Mouse (Mus musculus) right cerebral cortex, postnatal 36 days (tissue): ENCODE measurements around the gene Grifin.

Experiments used
- DNase-seq, 2 experiments: peaks; one replicate each; pipeline ENCODE4 v3.0.0; 2022; ENCODE audit warnings: low spot score in 2 of 2, mixed read lengths in 1 of 2

The Grifin gene

DNA sequence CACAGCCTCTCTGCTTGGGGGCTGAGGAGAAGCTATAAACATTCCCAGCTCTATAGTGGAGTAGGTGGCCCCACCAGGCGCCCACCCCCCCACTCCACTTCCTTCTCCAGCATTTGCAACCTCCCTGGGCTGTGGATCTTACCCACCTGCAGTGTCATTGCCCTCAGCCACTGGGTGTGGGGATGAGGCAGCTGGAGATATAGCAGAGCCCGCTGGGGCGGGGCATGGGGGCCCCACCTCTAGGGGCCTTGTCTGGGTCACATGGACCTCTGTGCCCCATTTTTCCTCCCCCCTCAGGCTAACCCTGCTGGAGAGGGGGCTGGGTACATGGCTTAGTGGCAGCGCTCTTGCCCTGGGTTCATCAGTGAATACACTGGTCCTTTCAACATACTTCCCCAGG lies at the start of gene Grifin:
TSS of gene Grifin (minus strand) at position 176 of the 400 bp plus-strand sequence.
- DNase-seq, result no peak

DNA sequence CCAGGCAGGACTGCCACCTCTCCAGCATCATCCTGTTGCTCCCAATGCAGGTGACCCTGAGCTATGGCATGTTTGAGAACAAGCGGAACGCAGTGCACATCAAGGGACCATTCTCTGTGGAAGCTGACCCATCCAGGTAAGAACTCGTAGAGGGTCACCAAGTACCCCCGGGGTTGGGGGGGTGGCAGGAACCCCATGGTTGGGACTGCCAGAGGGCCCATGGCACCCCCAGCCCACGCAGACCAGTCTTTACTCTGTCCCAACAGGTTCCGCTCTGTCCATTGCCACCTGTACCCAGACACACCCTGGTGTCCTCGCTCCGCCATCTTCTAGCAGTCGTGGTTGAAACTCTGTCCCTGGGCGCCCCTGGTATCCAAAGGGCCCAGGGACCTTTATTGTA lies 49.3 kb upstream of the Grifin start:
- DNase-seq, result no peak

DNA sequence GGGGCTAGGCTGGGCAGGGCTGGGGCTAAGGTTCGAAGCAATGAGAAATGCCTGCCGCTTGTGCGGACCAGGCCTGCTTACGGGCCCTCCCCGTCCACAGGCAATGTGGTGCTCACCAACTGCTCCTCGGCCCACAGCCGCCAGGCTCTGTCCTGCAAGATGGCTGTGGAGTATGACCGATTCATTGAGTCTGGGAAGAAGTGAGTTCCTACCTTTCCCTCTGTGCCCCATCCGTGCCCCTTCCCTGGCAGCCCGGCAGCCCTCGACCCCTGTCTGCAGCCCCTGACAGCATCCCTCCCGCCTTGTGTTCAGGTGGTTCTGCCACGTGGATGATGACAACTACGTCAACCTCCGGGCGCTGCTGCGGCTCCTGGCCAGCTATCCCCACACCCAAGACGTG lies 47.3 kb upstream of the Grifin start:
- no peak for DNase-seq

DNA sequence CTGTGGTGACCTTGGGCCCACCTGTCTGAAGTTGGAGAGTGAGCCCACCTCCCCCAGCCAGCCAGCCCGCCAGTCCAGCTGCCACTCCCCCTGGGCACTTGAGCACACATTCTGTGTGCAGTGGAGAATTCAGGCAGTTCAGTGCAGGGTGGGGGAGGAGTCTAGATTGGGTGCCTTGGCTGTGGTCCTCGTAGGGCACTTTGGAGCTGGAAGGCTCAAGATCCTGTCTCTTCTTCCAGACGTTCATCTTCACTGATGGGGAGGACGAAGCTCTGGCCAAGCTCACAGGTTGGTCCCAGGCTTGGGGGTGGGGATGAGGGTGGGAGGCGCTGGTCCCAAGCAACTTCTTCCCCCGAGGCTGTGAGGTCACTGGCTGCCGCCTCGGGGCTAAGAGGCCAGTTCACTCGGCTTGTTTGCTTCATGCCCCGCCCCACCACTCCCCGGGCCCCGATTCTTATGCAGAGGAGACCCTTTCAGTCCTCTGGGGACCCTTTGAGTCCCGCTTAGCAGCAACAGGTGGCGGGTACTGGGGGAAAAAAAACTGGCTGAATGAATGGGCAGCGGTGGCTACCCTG lies 46.8 kb upstream of the Grifin start:
- no peak for DNase-seq

DNA sequence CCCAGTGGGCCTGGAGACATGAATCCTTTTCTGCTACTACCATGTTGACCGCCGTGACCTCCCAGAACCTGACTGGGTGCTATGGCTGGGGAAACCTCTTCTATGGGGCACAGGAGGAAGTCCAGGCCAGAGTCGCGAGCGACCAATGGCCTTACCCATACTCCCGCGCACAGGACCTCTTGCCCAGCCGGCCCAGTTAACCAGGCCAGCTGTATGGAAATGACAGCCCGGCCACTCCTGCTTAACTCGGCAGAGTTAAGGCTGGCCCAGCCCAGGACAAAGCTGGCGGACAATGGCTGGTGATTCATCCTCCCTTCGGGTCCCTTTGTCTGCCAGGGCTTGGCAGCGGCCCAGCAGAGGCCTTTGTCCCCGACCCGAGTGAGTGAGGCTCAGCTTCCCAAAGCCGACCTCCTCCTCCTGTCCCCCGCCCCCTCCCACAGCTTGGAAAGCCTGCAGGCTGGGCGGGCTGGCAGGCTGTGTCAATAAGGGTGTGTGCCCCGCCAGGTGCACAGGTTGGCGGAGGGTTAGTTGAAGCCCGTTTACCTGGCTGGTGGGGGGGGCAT lies 46.2 kb upstream of the Grifin start:
- DNase-seq, result peak in 1 of 2 experiments; percentile 52

DNA sequence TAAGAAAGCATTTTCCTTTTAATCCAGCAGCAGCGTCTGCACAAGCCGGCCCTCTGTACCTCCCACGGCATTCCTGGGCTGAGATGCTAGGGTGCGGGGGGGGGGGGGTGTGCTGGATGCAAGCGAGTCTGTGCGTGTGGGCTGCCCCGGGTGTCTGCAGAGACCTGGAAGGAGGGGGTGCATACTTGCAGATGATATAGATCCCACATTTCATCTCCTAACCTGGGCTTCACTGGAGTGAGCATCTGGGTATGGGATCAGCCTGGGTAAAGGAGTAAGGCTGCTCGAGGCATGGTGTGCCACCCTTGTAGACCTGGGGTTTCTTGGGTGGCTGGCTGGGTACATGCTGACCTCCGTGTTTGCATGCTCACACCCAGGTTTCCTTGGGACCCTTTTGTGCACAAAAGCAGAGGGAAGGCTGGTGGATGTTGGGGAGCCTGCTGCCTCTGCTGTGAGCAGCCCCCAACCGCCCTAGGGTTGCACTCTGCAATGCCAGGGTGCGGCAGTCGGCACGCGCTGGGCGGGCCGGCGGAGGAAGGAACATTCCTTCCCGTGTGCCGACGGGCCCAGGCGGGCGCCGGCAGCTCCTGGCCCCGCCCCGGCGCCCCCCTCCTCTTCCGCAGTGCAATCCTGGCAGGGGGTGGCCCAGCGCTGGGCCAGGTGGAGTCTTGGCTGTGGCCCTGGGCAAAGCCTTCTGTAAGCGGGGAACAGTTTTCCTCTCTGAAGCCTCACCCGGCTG lies 45.6 kb upstream of the Grifin start:
- no peak for DNase-seq

DNA sequence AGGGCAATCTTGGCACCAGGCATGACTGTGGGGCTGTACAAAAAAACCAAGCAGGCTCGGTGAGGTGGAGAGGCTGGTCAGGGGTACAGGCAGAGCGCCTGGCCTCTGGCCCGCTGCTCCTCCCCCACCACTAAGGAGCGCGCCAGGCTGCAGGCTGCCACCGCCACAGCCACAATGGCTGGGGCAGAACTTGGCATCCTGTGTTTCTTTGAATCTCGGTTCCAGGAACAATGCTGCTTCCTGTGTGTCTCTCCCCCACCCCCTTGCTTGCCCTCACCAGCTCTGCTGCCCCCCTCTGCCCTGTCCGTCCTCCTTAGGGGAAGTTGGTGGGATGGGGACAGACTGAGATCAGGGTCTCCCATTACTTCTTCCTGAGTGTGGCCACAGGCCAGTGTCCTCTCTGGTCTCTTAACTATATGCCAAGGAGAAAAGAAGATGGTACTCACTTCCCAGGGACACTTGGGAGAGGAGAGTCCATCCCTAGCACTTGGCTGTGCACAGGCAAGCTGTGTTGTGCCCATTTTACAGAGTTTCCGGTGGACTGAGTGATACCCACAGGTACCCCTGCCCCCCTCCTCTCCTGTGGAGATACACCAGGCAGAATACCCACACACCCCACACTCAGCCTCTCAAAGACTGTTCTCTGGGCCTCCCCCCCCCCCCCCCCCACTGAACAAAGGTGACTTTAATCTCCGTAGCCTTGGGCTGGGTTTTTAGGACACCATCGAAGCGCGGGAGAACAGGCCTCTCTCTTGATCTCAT lies 44.8 kb upstream of the Grifin start:
- DNase-seq, result no peak

DNA sequence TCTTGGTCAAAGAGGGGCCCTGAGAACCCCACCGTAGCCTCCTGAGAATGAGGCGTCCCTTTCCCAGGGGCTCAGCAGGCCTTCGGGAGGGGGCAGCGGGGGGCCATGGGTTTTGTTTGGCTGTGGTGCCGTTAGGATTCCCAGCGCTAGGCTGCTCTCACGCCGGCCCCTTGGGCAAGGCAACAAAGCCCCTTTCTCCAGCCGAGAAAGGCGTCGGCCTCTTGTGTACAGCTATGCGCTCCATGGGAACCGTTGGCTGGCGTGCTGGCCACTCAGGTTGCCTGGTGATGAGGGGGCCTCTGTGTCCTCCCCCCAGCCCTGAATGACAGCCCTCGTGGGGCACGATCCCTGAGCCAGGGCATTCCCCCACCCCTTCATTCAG lies 43.8 kb upstream of the Grifin start:
- DNase-seq, result no peak

DNA sequence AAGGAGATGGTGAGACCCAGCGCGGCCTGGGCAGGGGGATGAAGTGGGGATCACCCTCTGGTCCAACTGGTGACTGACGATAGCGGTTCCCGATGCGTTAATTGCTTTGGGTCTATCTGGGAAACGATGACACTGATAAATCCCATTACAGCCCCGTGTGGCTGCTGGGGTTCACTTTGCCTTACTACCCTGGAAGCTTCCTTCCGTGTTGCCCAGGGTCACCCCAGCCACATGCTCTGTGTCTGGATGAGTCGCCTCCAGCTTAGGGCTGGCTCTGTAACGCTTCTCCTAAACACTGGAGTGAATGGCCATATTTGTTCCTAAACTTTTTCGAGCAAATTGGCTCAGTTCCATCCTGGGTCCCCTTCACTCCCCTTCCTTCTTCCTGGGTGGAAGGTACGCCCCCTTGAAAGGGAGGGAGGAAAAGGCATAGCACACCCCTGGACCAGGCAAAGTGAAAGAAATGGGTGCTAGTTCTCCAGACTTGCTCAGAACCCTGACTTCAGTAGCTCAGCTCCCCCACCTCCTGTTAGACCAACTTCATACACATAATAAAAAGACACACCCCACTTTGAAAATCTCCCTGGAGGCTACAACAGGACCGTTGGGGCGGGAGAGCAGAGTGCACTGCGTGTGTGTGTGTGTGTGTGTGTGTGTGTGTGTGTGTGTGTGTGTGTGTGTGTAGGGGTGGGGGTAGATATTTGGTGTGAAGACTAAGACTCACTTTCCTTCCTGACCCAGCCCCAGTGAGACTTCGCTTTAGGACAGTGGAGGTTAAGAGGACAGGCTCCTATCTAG lies 43.2 kb upstream of the Grifin start:
- DNase-seq, result no peak

DNA sequence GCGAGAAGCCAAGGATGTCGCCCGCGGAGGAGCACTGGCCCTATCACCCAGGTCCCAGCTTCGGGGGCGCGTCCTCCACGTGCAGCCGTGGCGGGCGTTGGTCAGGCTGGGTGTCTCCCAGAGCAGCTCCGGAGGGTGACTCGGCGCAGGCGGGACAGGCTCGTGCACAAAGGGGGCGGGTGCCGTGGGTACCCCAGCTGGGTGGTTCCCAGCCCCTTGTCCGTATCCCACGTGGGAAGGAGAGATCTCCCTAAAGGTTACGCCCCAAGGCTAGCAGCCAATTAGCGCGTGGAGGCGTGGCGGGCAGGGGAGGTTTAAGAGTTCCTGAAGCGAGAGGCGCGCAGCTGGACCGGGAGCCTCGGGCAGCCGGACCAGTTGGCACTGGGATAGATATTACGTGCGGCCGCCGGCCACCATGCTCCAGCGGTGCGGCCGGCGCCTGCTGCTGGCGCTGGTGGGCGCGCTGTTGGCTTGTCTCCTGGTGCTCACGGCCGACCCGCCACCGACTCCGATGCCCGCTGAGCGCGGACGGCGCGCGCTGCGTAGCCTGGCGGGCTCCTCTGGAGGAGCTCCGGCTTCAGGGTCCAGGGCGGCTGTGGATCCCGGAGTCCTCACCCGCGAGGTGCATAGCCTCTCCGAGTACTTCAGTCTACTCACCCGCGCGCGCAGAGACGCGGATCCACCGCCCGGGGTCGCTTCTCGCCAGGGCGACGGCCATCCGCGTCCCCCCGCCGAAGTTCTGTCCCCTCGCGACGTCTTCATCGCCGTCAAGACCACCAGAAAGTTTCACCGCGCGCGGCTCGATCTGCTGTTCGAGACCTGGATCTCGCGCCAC lies 42.3 kb upstream of the Grifin start, which contains the start of gene Lfng:
TSS of gene Lfng (plus strand) at position 320 of the 835 bp plus-strand sequence.
- peak; percentile 66 to 72 for DNase-seq

DNA sequence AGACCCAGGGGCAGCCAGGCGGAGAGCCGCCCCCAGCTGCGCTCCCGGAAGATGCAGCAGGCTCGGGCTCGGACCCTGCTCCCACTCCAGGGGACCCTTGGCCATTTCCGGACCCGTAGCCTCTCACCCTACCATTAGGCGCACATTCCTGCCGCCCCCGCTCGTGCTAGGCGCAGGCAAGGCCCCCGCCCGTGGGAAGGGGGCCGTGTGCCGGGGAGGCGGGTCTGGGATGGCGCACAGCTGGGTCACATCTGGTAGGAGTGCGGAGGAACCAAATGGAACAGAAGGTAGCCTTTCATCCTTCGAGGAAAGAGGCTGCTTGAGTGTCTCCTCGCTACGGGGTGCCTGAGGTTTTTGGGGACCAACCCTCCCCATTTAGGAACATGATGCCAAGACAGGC lies 41.5 kb upstream of the Grifin start:
- no peak for DNase-seq

DNA sequence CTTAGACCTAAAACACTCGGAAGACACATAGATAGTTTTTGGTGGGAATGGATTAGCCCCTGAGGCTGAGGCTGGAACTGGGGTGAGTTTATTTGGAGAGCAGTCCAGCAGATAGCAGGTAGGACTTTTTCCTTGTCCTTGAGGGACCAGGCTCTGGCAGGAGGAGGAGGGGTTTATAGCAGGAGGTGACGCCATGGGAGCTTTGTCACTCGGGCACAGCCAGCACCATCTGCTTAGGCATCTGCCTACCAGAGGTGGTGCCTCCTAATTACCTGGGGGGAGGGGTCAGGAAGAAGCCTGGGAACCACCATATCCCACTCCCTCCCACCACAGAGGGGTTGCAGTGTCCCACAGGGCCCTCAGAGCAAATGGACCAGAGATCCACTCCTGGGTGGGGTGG lies 40.4 kb upstream of the Grifin start:
- no peak for DNase-seq

DNA sequence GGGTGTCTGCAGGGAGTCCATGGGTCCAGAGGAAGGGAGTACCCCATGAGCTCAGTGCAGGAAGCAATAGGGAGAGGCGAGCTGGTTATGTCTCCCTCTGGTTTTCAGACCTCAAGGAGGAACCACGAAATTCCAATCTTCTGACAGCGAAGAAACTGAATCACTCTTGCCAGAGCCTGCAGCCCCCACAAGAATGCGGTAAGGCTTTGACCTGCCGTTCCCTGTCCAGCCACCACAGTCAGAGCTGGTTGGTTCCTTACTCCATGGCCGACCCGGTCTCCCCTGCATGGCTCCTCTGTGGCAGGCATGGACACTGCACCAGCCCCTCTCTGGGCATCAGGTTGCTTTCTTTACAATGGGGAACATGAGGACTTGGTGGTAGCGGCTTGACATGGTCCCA lies 39.5 kb upstream of the Grifin start:
- no peak for DNase-seq

DNA sequence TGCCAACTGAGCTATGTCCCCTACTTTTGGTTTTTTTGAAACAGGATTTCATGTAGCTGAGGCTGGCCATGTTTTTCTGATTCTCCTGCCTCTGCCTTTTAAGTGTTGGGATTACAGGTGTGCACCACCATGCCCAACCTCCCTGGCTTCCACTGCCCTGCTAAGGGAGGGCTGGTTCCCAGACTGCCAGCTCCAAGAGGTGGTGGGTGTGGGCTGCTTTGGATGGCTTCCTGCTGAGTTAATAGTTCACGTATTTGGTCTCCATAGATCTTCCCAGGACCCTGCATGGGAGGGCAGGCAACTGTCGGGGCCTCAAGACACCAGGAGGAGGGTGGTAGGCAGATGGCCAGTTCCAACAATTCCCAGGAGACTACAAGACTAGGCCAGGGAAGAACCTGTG lies 37.7 kb upstream of the Grifin start:
- no peak for DNase-seq

DNA sequence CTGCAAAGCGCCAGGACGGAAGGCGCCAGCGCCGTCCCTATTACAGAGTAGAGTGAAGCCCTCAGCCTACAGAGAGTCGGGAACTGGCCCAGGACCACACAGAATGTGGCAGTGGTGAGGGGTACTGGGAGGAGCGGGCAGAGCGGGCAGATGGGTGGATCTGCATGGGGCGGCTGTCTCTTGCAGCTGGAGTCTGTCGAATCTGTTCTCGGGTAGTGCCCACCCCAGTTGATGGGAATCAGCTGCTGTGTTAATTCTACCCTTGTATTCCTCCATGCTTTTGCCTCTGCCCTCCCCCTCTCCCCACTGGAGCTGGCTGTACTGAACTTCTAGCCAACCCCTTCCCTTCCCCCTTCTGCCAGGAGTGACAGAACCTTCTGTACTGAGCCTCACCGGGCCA lies 36.8 kb upstream of the Grifin start:
- no peak for DNase-seq

DNA sequence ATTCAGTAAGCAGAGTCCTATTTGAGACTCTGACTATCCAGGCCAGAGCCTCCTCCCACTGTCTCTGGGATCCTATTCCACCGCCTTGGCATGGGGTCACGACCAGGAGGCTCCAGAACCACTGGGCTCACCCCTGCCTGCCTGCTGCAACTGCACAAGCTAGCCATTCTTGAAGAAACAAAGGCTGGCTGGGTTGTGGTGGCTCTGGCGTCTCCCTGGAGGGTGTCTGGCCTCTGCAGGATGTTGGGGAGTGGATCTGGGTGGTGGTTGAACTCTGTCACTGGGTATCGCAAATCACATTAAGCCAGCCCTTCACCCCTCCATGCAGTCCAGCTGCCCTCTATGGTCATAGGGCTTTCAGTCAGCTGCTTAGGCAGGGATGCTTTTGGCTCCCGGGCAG lies 35.1 kb upstream of the Grifin start:
- no peak for DNase-seq

DNA sequence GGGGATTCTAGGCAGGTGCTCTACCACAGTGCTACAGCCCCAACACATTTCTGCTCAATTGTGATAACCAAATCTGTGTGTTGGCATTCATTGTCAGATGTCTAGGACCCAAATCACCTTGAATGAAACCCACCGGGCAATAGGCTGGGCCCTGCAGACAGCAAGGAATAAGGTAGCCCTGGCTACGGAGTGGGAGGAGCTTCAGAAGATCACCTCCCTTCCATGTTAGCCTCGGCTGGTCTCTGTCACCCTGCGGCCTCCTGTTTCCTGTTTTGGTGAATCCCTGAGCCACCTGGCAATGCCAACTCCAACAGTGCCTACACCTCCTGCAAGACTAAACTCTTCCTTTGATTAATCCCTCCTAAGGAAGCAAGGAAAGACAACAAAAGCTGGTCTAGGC lies 32.9 kb upstream of the Grifin start:
- DNase-seq, result no peak

DNA sequence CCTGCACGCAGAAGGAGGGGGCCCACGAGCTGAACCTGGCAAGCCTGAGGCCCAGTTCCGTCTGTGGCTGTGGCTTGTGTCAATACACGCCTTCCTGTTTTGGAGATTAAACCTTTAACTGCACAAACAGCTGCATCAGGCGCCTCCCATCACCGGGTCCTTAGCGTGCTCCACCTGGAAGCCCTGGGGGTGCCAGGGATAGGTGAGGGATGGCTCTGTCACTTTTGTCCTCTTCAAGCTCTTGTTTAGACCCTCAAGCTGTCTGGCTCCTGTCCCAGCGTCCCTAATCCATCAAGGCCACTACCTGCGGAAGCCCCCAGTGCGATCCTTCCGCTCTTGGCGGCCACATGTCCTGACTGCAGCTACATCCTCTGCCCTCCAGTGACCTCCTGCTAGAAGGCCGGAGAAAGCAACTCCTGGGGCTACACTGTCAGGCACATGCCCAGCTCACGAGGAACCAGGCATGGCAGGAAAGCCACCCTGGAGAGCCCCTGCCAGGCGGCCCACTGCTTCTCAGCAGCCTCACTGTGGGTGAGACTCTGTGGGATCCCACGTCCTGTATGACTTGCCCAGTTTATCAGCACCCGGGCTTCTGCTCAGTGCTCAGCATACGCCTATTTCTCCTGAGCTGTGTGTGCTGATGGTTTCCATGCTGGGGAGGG lies 32.2 kb upstream of the Grifin start:
- DNase-seq, result no peak

DNA sequence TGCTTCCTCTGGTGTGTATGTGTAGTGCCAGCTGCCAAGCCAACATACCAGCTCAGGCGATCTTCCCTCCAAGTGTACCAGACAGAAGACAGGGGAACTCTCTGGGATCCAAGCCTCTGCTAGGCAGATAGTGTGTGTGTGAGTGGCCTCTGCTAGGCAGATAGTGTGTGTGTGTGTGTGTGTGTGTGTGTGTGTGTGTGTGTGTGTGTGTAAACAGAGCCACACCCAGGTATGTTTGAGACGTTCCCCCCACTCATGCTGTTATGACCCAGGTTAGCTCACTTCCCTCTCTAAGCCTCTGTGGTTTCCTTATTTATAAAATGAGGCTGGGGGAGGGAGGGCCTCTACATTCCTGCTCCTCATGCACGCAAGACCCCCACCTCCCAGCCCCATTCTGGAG lies 31.6 kb upstream of the Grifin start:
- no peak for DNase-seq

DNA sequence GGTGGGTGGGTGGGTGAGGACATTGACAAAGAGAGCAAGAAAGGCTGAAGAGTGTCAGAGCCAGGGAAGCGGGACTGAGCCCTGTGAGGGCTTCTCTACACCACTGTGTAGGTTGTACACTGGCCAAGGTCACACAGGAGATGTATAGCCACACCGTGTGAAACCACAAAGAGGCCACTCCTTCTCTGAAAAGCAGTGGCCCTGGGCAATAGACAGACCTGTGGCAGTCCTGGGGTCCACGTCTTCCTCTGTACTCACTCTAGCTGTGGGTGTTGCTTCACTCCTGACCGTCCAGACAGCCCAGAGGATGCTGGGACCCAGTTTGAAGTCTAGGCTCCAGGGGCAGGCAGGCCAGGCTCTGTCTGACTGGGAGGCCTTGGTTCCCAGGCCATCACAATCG lies 30.0 kb upstream of the Grifin start:
- no peak for DNase-seq
